Mouse (Mus musculus) frontal cortex, adult 2 months (tissue): Measurements from ENCODE around the gene Rps6ka4. TPM values are rescaled to one million over a fixed set of nuclear protein-coding genes. Genes with fewer than 3 reads are reported as not detected.

Experiments used
- DNase-seq, 2 experiments: peaks; one replicate each; pipeline ENCODE4 v3.0.0; 2022; ENCODE audit warnings: low spot score in 1 of 2; ENCODE audit errors: extremely low spot score in 1 of 2
- polyA plus RNA-seq: library from polyadenylated mRNA; depleted of rRNA; stranded (reverse); fragments of >200 nt; gene quantifications from 2 replicates; pipeline ENCODE4 v1.2.3, GENCODE M21; 2012

Rps6ka4 gene
- polyA plus RNA-seq, 1 experiment, result 36.9 TPM

- DNase-seq, result no peak
These were observed 12.2 kb upstream of the Rps6ka4 start for GRCm38 (mm10) chr19:6852393-6853305.

GRCm38 (mm10) chr19:6851497-6851896 is 11.1 kb upstream of the Rps6ka4 start:
- DNase-seq, result no peak

GRCm38 (mm10) chr19:6849506-6850068 is 9.2 kb upstream of the Rps6ka4 start:
- no peak for DNase-seq

- no peak for DNase-seq
These were observed 7.5 kb upstream of the Rps6ka4 start for GRCm38 (mm10) chr19:6847841-6848517.

- no peak for DNase-seq
These were observed 5.6 kb upstream of the Rps6ka4 start for GRCm38 (mm10) chr19:6846050-6846449.

- DNase-seq, result no peak
These were observed 1.9 kb upstream of the Rps6ka4 start for GRCm38 (mm10) chr19:6842353-6842752.

- no peak for DNase-seq
These were observed 809 bp upstream of the Rps6ka4 start for GRCm38 (mm10) chr19:6841292-6841597.

- peak in 1 of 2 experiments; percentile 77 for DNase-seq
These were observed 591 bp downstream of the Rps6ka4 start for GRCm38 (mm10) chr19:6839615-6840474.

GRCm38 (mm10) chr19:6832363-6832762 is 8.1 kb downstream of the Rps6ka4 start:
- DNase-seq, result no peak

- no peak for DNase-seq
These were observed 9.1 kb downstream of the Rps6ka4 start for GRCm38 (mm10) chr19:6831331-6831730.

- DNase-seq, result no peak
These were observed 9.7 kb downstream of the Rps6ka4 start for GRCm38 (mm10) chr19:6830556-6831316.

GRCm38 (mm10) chr19:6829870-6830555 is 10.4 kb downstream of the Rps6ka4 start:
- peak in 1 of 2 experiments; percentile 24 for DNase-seq

GRCm38 (mm10) chr19:6829069-6829468 is 11.4 kb downstream of the Rps6ka4 start:
- no peak for DNase-seq

- DNase-seq, result peak in 1 of 2 experiments; percentile 29
These were observed 13.8 kb downstream of the Rps6ka4 start for GRCm38 (mm10) chr19:6826601-6827000.

GRCm38 (mm10) chr19:6825384-6825783 is 15.1 kb downstream of the Rps6ka4 start:
- DNase-seq, result peak in 1 of 2 experiments; percentile 28

GRCm38 (mm10) chr19:6820538-6821195 is 19.8 kb downstream of the Rps6ka4 start:
- DNase-seq, result no peak

- no peak for DNase-seq
These were observed 21.2 kb downstream of the Rps6ka4 start for GRCm38 (mm10) chr19:6819143-6819827.

- no peak for DNase-seq
These were observed 25.5 kb downstream of the Rps6ka4 start for GRCm38 (mm10) chr19:6814958-6815357.
